Mouse (Mus musculus) megakaryocyte, adult 5-6 weeks (primary cell): ENCODE measurements around the gene Tmc6. TPM values are rescaled to one million over a fixed set of nuclear protein-coding genes. Genes with fewer than 3 reads are reported as not detected.

Source experiments
- ATAC-seq: 2 replicates; pipeline ENCODE4 v1.8.0; 2016; ENCODE audit warnings: mild to moderate bottlenecking, inconsistent platforms; ENCODE audit not compliant: poor library complexity, severe bottlenecking
- total RNA-seq, 2 experiments: library from RNA; stranded (forward) in 1 of 2; stranded (reverse) in 1 of 2; fragments of 153-499, 151-499 nt in 1 of 2; fragments of 221-1000, 200-1000 nt in 1 of 2; gene quantifications; 2 replicates each; pipeline versions ENCODE4 v1.2.3 to v1.2.4; 2015 to 2017

Gene Tmc6
- total RNA-seq, 2 experiments from 2014 or later: 17.4 to 74.3 TPM

DNA sequence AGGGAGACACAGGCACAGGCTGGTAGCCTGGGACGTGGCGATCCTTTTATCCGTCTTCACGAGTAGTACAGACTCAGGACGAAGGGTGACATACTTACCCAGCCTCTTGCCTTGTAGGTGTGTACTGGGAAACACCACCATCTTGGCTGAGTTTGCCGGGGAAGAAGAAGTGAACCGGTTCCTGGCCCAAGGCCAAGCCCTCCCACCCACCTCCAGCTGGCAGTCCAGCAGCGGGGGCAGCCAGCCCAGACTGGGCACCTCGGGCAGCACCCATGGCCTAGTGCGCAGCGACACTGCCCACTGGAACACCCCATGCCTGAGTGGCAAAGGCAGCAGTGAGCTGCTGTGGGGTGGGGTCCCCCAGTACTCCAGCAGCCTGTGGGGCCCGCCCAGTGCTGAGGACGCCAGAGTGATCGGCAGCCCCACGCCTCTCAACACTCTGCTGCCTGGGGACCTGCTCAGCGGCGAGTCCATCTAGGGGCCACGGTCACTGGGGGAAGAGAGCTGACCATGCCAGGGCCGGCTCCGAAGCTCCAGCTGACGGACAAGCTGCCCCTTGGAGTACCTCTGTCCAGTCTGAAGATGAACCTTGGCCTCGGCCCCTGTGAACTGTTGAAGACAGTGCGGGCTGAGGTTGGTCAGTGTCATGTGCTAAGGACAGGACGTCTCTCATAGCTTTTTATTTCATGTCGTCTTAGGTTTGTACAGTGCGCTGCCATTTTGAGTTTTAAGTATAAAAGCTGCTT is 21.5 kb downstream of the Tmc6 start:
- ATAC-seq: no peak

- no peak for ATAC-seq
These were observed 22.7 kb downstream of the Tmc6 start for GRCm38 (mm10) chr11:117759267-117759666.

DNA sequence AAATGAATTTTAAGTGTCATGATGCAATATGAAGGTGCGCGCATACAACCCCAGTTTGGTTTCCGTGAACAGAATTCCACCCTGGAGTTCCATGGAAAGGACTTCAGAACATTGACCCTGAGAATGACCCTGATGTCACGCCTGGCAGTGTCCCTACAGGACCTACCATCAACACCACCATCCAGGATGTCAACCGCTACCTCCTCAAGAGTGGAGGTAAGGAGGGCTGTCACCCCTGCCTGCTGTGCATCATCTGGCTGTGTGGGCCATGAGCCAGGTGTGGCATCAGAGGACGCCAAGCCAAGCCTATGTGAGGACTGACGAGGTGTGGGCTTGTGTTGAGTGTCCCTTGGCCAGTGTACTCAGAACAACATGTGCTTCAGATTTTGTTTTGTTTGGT is 26.1 kb downstream of the Tmc6 start:
- no peak for ATAC-seq

- no peak for ATAC-seq
These were observed 30.5 kb downstream of the Tmc6 start for GRCm38 (mm10) chr11:117751544-117751943.

- no peak for ATAC-seq
These were observed 32.6 kb downstream of the Tmc6 start for GRCm38 (mm10) chr11:117749414-117749813.

DNA sequence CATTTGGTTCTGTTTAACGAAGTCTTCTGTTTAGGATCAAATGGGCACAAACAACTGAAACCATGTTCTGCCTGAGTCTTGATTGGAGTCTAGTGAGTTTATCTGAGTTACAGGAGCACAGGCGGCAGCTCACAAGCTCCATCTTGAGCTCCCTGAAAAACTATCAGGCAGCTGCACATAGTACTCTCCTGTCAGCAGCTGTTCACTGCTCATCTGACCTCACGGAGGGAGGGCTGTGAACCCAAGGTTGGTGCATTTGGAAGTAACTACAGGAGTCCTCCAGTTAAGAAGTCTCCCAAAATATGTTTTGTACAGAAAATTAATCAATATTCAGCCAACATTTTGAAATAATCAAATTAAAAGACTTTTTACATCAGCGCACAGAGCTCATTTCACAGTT is 33.4 kb downstream of the Tmc6 start:
- no peak for ATAC-seq

GRCm38 (mm10) chr11:117743454-117744030 is 38.5 kb downstream of the Tmc6 start:
- ATAC-seq: no peak

DNA sequence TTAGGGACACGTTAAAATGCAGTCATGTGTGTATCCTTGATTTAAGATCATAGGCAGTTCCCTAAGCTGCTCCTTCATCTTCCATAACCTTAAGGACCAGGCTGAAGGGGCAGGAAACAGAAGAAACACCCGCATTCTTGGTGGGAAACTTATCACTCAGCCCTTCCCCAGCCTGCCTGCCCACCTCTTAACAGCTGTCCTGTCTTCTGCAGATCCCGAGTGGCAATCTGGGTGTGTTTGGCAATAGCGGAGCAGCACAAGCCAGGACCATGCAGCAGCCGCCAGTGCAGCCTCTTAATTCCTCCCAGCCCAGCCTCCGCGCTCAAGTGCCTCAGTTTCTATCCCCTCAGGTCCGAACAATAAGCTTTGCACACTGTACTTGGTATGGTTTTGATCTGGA is 39.3 kb downstream of the Tmc6 start:
- no peak for ATAC-seq

- ATAC-seq: no peak
These were observed 39.8 kb downstream of the Tmc6 start for GRCm38 (mm10) chr11:117742243-117742642.

GRCm38 (mm10) chr11:117741128-117741527 is 40.9 kb downstream of the Tmc6 start:
- ATAC-seq: no peak

DNA sequence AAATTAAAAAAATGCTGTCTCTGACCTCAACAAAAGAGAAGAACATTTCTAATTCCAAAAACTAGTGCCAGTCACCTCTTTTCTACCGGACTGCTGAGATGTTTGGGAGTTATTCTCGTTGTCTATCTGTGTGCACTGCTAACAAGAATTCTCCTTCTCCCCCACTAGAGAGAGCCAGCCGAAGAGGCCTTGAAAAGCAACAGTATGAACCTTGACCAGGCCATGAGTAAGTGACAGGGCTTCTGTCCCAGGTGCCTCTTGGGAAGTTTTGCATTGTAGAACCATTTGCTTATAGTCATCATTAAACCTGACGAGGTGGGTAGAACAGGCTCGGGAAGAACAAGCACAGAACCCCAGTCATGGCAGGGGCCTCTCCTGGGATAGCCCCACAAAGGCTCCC is 43.9 kb downstream of the Tmc6 start:
- no peak for ATAC-seq

DNA sequence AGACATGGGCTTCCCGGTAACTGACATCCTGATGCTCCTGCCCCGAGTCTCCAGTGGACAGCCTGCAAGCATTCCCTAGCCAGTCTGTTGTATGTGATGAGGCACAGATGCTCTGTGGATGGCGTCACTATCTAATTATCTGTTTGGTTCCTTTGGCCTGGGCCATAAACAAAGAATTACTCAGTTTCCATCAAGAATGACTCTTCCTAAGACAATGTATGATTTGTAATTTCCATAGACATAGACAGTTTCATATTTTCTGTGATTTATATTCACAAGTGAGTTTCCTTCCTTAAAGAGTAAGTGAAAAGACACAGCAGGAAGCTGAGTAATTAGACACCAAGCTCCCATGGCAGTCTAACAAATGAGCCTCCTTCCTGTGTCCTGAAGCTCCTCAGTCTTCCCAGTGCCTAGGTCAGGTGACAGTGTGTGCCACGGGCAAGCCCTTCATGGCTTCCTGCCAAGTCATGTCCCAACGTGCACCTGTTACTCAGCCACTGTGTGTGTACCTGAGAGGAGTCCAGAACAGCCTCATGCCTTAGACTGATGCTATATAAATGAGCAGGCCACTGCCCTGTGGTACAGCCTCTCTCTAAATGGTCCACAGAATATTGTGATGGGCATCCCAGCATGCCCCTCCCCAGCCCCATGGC is 45.8 kb downstream of the Tmc6 start:
- no peak for ATAC-seq

- no peak for ATAC-seq
These were observed 50.5 kb downstream of the Tmc6 start for GRCm38 (mm10) chr11:117731470-117731869.

DNA sequence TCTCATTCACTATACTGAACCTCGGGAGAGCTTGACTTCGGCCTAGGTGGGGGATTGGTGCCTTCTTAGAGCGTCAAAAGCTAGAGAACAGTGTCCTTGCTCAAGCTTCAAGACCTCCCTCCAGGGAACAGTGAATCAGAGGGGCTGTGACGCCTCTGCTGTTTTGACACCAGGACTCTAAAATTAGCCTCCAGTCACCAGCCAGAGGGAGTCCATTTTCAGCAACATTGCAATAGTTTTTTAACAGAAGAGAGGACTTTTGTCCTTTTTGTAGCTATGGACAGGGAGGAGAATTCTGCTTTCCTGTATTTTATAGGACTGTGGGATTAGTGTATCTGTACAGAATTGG is 51.5 kb downstream of the Tmc6 start:
- no peak for ATAC-seq

GRCm38 (mm10) chr11:117729798-117730489 is 52.1 kb downstream of the Tmc6 start:
- ATAC-seq: no peak

DNA sequence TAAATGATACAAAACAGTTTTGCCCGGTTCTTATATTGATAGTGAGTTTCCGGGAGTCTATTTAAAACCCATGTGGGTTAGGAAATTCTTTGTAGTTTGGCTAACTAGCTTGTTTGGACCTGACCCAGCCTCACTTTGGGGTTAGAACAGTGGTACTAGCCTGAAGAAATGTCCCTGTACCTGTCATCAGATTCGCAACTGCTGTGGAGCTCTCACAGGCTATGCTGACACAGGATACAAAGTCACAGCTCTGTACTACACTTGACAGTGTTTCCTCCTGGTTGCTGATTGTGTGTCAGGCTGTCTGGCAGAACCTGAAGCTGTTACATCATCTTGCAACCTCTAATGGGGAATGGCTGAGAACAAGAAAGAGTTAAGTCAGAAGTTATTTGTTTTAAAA is 52.7 kb downstream of the Tmc6 start:
- no peak for ATAC-seq

DNA sequence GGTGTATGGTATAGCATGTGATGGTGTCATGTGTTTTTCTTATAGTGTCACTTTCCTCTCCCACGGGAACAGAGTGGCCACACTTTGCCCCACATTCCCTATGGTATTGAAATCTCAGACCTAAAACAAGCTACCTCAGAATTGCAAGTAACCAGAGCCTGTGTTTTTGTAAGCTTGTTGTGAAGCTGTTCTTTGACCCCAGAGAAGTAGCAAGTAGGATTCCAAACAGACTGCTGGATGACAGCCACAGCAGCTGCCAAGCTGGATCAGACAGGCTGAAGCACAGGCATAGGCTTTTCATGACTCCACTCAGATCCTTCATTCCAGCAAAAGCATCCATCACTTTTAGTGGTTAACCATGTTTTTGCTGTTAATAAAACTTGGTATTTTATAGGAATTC is 53.2 kb downstream of the Tmc6 start:
- no peak for ATAC-seq

DNA sequence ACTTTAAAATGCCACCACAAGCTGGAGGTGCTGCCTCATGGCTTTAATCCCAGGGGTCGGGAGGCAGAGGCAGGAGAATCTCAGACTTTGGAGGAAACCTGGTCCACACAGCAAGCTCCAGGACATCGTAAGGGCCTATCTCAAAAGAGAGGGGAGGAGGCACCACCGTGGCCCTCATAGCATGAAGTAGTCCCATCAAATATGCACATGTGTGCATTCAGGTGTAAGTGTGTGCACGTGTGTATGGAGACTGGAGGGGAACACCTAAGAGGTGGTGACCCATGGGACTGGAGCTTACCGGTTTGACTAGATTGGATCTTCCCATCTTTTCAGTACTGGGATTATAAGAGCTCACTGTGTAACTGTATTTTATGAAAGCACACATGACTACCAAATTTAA is 53.8 kb downstream of the Tmc6 start:
- no peak for ATAC-seq

DNA sequence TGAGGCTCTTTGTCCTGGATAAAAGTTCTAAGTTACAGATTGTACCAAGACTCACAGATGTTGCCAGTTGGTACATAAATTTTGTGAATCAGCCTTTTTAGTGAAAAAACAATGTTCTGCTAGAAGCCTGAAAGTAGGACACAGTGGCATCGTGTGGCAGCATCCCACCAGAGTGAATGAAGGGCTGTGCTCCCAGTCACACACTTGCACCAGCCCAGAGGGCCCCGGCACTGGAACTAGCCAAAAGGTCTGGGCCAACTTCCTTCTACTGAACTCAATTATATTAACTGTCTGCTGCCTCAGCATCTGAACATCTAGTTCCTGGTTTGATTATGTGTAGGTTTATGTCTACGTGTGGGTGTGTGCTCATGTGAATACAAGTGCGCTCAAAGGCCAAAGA is 55.0 kb downstream of the Tmc6 start:
- ATAC-seq: no peak

DNA sequence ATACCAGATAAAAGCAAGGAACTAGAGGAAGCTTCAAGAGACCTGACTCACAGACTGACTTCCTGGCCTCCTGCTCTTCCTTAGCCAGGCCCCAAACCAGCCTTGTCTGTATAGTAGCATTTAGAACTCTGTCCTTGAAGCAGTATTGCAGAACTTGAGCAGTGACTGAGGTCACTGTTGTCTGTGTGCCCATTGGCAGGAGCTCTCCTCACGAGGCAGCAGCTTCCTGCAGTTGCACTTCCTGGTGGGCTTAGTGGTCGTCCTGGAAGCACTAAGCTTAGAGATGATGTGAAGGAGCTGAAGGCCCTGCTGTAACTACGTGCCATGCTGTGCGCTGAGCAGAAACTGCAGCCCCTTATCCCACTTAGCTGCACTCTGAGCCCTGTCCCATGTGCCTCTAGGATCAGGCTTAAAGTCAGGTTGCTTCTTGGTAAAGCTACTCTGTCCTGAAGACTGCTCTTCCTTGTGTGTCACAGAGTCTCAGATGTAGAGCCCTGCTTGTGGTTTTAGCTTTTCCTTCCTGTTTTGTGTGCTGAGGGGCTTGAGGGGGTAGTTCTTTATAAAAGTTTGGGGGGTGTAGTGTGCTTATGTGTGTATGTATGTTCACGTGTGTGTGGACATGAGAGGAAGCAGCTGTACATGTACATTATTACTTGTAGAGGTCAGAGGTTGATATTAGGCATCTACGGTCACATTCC is 57.2 kb downstream of the Tmc6 start:
- peak; percentile 62 for ATAC-seq

GRCm38 (mm10) chr11:117718838-117719237 is 63.2 kb downstream of the Tmc6 start:
- ATAC-seq: peak; percentile 63
